Mouse (Mus musculus): ENCODE results near the gene Gm3543.
"Not testable (repeated sequence)": the region's sequence is repeated elsewhere in the genome, so short reads cannot be mapped to it uniquely, and the experiment has no call there.

Gene Gm3543

DNA sequence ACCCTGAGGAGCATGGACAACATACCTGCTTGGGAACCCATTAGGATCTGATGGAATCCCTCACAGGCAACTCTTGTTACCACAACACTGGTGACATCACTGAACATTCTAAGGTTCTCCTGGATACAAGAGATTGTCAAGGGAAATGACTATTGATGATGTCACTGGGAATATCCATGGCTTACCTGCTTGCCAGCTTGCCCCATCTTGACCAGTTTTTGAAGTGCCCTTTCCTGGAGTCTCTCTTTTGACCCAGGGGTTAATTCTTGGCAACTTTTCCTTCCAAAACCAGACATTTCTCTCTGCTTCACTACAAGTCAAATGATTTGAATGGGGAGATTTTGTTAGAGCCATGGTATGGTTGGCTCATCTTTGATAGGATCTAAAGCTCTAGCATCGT lies at the start of gene Gm3543:
Gene Gm3543, minus strand, starts transcription at position 101 of the 400 bp plus-strand sequence.
- not testable (repeated sequence) for DNase-seq (ENCODE audit: low spot score in 2 of 2)

DNA sequence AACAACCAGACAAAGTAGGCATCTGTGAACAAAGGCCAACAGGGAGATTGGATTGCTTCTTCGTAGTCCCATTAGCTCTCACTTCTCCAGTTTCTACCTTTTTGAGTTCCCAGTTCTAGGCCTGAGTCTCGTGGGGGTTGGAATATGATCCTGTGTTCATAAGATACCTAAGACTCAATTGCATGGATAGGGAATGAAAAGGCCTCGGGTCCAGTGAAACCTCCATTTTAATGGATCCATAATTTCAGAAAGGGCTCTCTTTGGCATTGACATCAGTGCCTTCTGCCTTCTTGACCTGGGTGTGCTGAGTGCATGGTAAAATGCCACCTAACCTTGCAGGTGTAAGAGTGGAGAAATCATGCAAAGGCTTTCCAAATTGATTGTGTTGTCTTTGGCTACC lies 14.5 kb downstream of the Gm3543 start:
- not testable (repeated sequence) for DNase-seq (ENCODE audit: low spot score in 2 of 2)

DNA sequence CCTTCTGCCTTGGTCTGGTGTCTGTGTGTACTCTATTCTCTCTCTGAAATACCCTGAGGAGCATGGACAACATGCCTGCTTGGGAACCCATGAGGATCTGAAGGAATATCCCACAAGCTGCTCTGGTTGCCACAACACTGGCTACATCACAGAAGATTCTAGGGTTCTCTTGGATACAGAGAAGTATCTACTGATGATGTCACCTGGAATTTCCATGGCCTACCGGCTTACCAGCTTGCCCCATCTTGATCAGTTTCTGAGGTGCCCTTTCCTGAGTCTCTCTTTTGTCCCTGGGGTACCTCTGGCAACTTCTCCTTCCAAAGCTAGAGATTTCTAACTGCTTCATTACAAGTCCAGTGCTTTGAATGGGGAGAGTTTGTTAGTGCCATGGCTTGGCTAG lies 15.3 kb downstream of the Gm3543 start, which contains the start of gene Gm6401:
Gene Gm6401, minus strand, starts transcription at position 101 of the 400 bp plus-strand sequence.
- DNase-seq (ENCODE audit: low spot score in 2 of 2), result not testable (repeated sequence)

DNA sequence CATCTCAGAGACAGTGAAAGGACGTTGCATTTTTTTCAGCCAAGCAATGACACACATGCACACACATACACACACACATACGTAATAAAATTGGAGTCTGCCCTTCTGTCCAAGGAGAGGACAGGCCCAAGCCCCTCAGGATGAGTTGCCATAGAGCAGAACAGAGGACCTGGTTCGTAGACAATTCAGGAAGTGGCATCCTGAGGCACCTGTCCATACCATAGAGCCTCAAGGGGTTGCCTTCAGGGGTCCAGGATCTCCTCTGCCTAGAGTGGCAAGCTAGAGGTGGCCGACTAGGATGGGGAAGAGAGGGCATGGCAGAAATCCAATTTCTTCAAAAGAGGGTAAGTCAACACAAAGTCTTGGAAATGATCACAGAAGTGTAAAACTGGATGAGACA lies 19.0 kb downstream of the Gm3543 start:
- not testable (repeated sequence) for DNase-seq (ENCODE audit: low spot score in 2 of 2)

DNA sequence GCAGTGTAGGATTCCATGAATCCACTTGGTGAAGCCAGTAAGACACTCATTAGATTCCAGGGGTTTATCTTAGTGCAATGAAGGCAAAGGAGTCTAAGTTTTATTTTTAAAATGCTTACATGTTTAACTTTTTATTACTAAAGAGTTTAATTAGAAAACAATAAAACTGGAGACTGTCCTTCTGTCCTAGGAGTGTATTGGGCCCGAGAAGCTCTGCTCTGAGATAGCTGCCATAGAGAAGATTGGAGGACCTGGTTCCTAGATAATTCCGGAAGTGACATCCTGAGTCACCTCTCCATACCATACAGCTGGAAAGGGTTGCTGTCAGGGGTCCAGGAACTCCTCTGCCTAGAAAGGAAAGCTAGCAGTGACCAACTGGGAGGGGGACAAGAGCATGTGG lies 39.4 kb downstream of the Gm3543 start, which contains the start of gene 1700024B05Rik:
Gene 1700024B05Rik, plus strand, starts transcription at position 301 of the 400 bp plus-strand sequence.
- not testable (repeated sequence) for DNase-seq (ENCODE audit: low spot score in 2 of 2)
